In genomic region chr8:126867121-126867988, GRCm38 (mm10) we compare ENCODE assay signal across 15 mouse cellular contexts.
A peak's percentile ranks its signal among the peaks of the same experiment; 100 is the strongest.
DNase-seq lines count a peak whose midpoint lies in the region; ATAC-seq and TF ChIP-seq lines count a peak whose summit lies in the region.
"Had no signal": no experiment of that assay in that cellular context is flagged by ENCODE, and none has a peak within 500 bp of the region (broad histone marks: within the 10 kb centered on the region; RNA-seq: fewer than 3 reads in every experiment).

No protein-coding gene starts in this region.

- WGBS in liver, postnatal 0 days (ENCODE audit: insufficient replicate concordance), result 72% methylated on average over 14 of the region's 14 CpGs
- 69% methylated on average over 14 of the region's 14 CpGs for WGBS in liver, embryonic 12.5 days (ENCODE audit: insufficient replicate concordance)

- no peak for TF ChIP-seq EP300 in liver, postnatal 0 days (IDR thresholded peaks at IDR 0.05; ENCODE audit: low read depth)

- no peaks in the 10 kb centered on the region for H3K27me3 ChIP-seq in liver, postnatal 0 days (ENCODE audit: insufficient read depth, low read length)
- H3K27me3 ChIP-seq in liver, embryonic 12.5 days (replicated peaks), result no peaks in the 10 kb centered on the region
- H3K27me3 ChIP-seq: embryonic facial prominence, embryonic 12.5 days; forebrain, embryonic 13.5 days had no signal

- H3K4me2 ChIP-seq in liver, postnatal 0 days (ENCODE audit: low read depth, low read length), result no peak overlapping the region
- no peak overlapping the region for H3K4me2 ChIP-seq in liver, embryonic 12.5 days
- H3K4me2 ChIP-seq: embryonic facial prominence, embryonic 12.5 days; forebrain, embryonic 13.5 days had no signal

- H3K4me1 ChIP-seq in liver, postnatal 0 days (ENCODE audit: insufficient read depth), result peaks cover 12% of the 10 kb centered on the region
- H3K4me1 ChIP-seq in liver, embryonic 12.5 days, result peaks cover 12% of the 10 kb centered on the region
- H3K4me1 ChIP-seq: forebrain, embryonic 13.5 days had no signal

- TF ChIP-seq CTCF in liver, postnatal 0 days (IDR thresholded peaks at IDR 0.05; ENCODE audit: low read depth), result no peak

- H3K9ac ChIP-seq in liver, postnatal 0 days (replicated peaks), result no peak overlapping the region
- H3K9ac ChIP-seq in liver, embryonic 12.5 days, result no peak overlapping the region
- H3K9ac ChIP-seq: embryonic facial prominence, embryonic 12.5 days; forebrain, embryonic 13.5 days had no signal

- DNase-seq in liver, postnatal 0 days, result no peak
- DNase-seq in thymus, postnatal 4 days, result peak; percentile 56
- DNase-seq in frontal cortex, postnatal 36 days (ENCODE audit: low spot score in 2 of 2), result no peak
- no peak for DNase-seq in cerebellum, postnatal 36 days
- no peak for DNase-seq in cerebellum, adult 9-11 months
- DNase-seq: cerebellum, adult 11-12 months; heart, adult 18-20 months; heart, postnatal 4 days; kidney, adult 2 months; liver had no signal

- no peak overlapping the region for H3K4me3 ChIP-seq in liver, postnatal 0 days (ENCODE audit: low read depth, low read length)
- no peak overlapping the region for H3K4me3 ChIP-seq in liver, embryonic 12.5 days
- H3K4me3 ChIP-seq: embryonic facial prominence, embryonic 12.5 days; forebrain, embryonic 13.5 days had no signal

- H3K27ac ChIP-seq in liver, postnatal 0 days (ENCODE audit: low read depth), result 0 out of 2 replicates have a peak overlapping the region, but pooled peaks have one; percentile 5
- H3K27ac ChIP-seq in liver, embryonic 12.5 days, result no peak overlapping the region
- H3K27ac ChIP-seq: embryonic facial prominence, embryonic 12.5 days; forebrain, embryonic 13.5 days had no signal

- no peaks in the 10 kb centered on the region for H3K9me3 ChIP-seq in liver, postnatal 0 days (ENCODE audit: low read length)
- no peaks in the 10 kb centered on the region for H3K9me3 ChIP-seq in liver, embryonic 12.5 days (replicated peaks)
- H3K9me3 ChIP-seq: embryonic facial prominence, embryonic 12.5 days; forebrain, embryonic 13.5 days had no signal

- H3K36me3 ChIP-seq in liver, postnatal 0 days (replicated peaks; ENCODE audit: insufficient read depth, low read length), result no peaks in the 10 kb centered on the region
- no peaks in the 10 kb centered on the region for H3K36me3 ChIP-seq in liver, embryonic 12.5 days
- H3K36me3 ChIP-seq: embryonic facial prominence, embryonic 12.5 days had no signal

- peak; percentile 55 for ATAC-seq in liver, postnatal 0 days
- no peak for ATAC-seq in liver, embryonic 12.5 days
- ATAC-seq in activated CD4-positive, CD25-positive, alpha-beta regulatory T cell, adult 4 months, result peak; percentile 88
- ATAC-seq in monocyte, adult 5-6 weeks (replicated peaks; ENCODE audit: insufficient number of reproducible peaks, low FRiP score, low TSS enrichment, poor library complexity, severe bottlenecking), result peak; percentile 80
- ATAC-seq: forebrain, embryonic 13.5 days had no signal
